Mouse (Mus musculus) C2C12 (cell line): Measurements from ENCODE around the gene Atg9b.

Experiments
- CEBPB ChIP-seq: IDR thresholded peaks from one replicate; pipeline ENCODE4 v1.6.1; 2011; ENCODE audit warnings: low read depth, mild to moderate bottlenecking, control low read depth, moderate library complexity
- CTCF ChIP-seq: IDR thresholded peaks from one replicate; pipeline ENCODE4 v1.5.1; 2011; ENCODE audit not compliant: control insufficient read depth, insufficient read depth, insufficient read length
- MAX ChIP-seq: IDR thresholded peaks from one replicate; pipeline ENCODE4 v1.6.1; 2011; ENCODE audit warnings: mild to moderate bottlenecking, control low read depth
- USF1 ChIP-seq: IDR thresholded peaks from one replicate; pipeline ENCODE4 v1.6.1; 2011; ENCODE audit warnings: low read depth, mild to moderate bottlenecking, control low read depth, moderate library complexity

DNA sequence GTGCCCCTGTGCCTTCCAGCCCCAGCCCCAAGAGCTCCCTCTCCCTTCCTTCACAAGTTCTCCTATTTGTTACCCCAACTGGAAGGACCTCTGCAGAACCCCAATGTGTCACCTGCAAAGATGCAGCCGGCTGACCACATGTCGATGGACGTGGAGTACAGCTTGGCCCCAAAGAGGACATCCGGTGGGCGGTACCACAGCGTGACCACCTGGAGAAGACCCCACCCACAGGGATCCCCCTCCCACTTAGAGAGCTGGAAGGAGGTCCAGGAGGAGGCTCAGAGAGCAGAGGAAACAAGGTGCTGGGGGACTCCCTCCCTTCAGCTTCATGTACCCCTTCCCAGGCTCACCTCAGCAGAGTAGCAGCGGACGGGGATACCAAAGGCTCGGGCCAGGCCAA is 28.4 kb upstream of the Atg9b start:
- TF ChIP-seq CTCF (no peak), USF1 (no peak), MAX (no peak), CEBPB (no peak)
